ENCODE assay signal across 8 mouse cellular contexts in genomic region chrX:12936406-12937172, GRCm38 (mm10).
DNase-seq lines count a peak whose midpoint lies in the region; ATAC-seq and TF ChIP-seq lines count a peak whose summit lies in the region.

No protein-coding gene starts in this region.

- peak overlapping the region; percentile 55 for H3K4me2 ChIP-seq in heart, embryonic 11.5 days
- peak overlapping the region; percentile 58 for H3K4me2 ChIP-seq in kidney, embryonic 14.5 days (replicated peaks; ENCODE audit: low read depth, low read length)
- H3K4me2 ChIP-seq in liver, embryonic 11.5 days: peak overlapping the region; percentile 72
- H3K4me2 ChIP-seq in midbrain, postnatal 0 days (ENCODE audit: low read depth, low read length, poor library complexity, severe bottlenecking): peak overlapping the region; percentile 51

- TF ChIP-seq CTCF in midbrain, postnatal 0 days (IDR thresholded peaks at IDR 0.05): no peak

- peak; percentile 21 for DNase-seq in layer of hippocampus, adult 11-12 months (ENCODE audit: low spot score)
- DNase-seq in layer of hippocampus, adult 9-10 months (ENCODE audit: low spot score): no peak
- DNase-seq in embryo, embryonic 9.5 days (ENCODE audit: extremely low spot score): peak; percentile 35
- DNase-seq in liver, embryonic 11.5 days (ENCODE audit: low spot score): peak; percentile 33
- peak; percentile 32 for DNase-seq in midbrain, postnatal 0 days (ENCODE audit: low spot score)
- peak; percentile 17 to 65 for DNase-seq in spleen, postnatal 4 days (ENCODE audit: low spot score in 2 of 2)

- H3K4me3 ChIP-seq in heart, embryonic 11.5 days (ENCODE audit: low read depth, low read length): peak overlapping the region; percentile 44
- peak overlapping the region; percentile 42 for H3K4me3 ChIP-seq in kidney, embryonic 14.5 days (ENCODE audit: low read length)
- H3K4me3 ChIP-seq in liver, embryonic 11.5 days (ENCODE audit: low read depth, low read length): peak overlapping the region; percentile 46
- peak overlapping the region; percentile 35 for H3K4me3 ChIP-seq in midbrain, postnatal 0 days (ENCODE audit: low read depth, low read length)

- H3K9ac ChIP-seq in heart, embryonic 11.5 days (ENCODE audit: low read depth, low read length): peak overlapping the region; percentile 66
- H3K9ac ChIP-seq in kidney, embryonic 14.5 days (ENCODE audit: low read depth, low read length): peak overlapping the region; percentile 52; the same call in 1 of the 2 replicates
- peak overlapping the region; percentile 46; the same call in 1 of the 2 replicates for H3K9ac ChIP-seq in liver, embryonic 11.5 days (ENCODE audit: low read depth, low read length)
- peak overlapping the region; percentile 37 for H3K9ac ChIP-seq in midbrain, postnatal 0 days (replicated peaks; ENCODE audit: low read length, poor library complexity, severe bottlenecking)

- 19% methylated on average over 39 of the region's 43 CpGs for WGBS in heart, embryonic 11.5 days (ENCODE audit: insufficient replicate concordance)
- 21% methylated on average over 42 of the region's 43 CpGs for WGBS in kidney, embryonic 14.5 days
- WGBS in liver, embryonic 11.5 days: 8% methylated on average over 40 of the region's 43 CpGs
- WGBS in midbrain, postnatal 0 days: 13% methylated on average over 40 of the region's 43 CpGs

- ATAC-seq in heart, embryonic 11.5 days (replicated peaks; ENCODE audit: insufficient number of reproducible peaks, low FRiP score, low TSS enrichment): peak; percentile 46; the same call in 1 of the 2 replicates
- ATAC-seq in kidney, embryonic 14.5 days (ENCODE audit: low FRiP score, low TSS enrichment): peak; percentile 76
- peak; percentile 67; the same call in 1 of the 2 replicates for ATAC-seq in liver, embryonic 11.5 days (replicated peaks; ENCODE audit: low FRiP score)
- ATAC-seq in midbrain, postnatal 0 days (ENCODE audit: low FRiP score): peak; percentile 72; the same call in 1 of the 2 replicates

- no peaks in the 10 kb centered on the region for H3K9me3 ChIP-seq in heart, embryonic 11.5 days (replicated peaks; ENCODE audit: control insufficient read depth, low read length)
- no peaks in the 10 kb centered on the region for H3K9me3 ChIP-seq in kidney, embryonic 14.5 days (ENCODE audit: control insufficient read depth, low read length)
- no peaks in the 10 kb centered on the region for H3K9me3 ChIP-seq in liver, embryonic 11.5 days (ENCODE audit: control insufficient read depth, low read length)
- H3K9me3 ChIP-seq in midbrain, postnatal 0 days (ENCODE audit: low read length): no peaks in the 10 kb centered on the region

- H3K27me3 ChIP-seq in heart, embryonic 11.5 days (ENCODE audit: control insufficient read depth, insufficient read depth, low read length): no peaks in the 10 kb centered on the region
- 0 out of 2 replicates have a peak, but pooled peaks cover 3% of the 10 kb centered on the region for H3K27me3 ChIP-seq in kidney, embryonic 14.5 days (ENCODE audit: control insufficient read depth, insufficient read depth, low read length)
- H3K27me3 ChIP-seq in liver, embryonic 11.5 days (replicated peaks; ENCODE audit: control insufficient read depth, insufficient read depth, low read length): peaks cover 12% of the 10 kb centered on the region; the same call in 1 of the 2 replicates
- H3K27me3 ChIP-seq in midbrain, postnatal 0 days (ENCODE audit: insufficient read depth, low read length): no peaks in the 10 kb centered on the region

- H3K4me1 ChIP-seq in heart, embryonic 11.5 days (ENCODE audit: control insufficient read depth, insufficient read depth, low read length): no peaks in the 10 kb centered on the region
- no peaks in the 10 kb centered on the region for H3K4me1 ChIP-seq in kidney, embryonic 14.5 days (ENCODE audit: control insufficient read depth, insufficient read depth, low read length)
- no peaks in the 10 kb centered on the region for H3K4me1 ChIP-seq in liver, embryonic 11.5 days (replicated peaks; ENCODE audit: control insufficient read depth, insufficient read depth, low read length)
- H3K4me1 ChIP-seq in midbrain, postnatal 0 days (ENCODE audit: insufficient read depth, low read length): no peaks in the 10 kb centered on the region

- H3K27ac ChIP-seq in heart, embryonic 11.5 days (ENCODE audit: low read depth, low read length): no peak overlapping the region
- H3K27ac ChIP-seq in kidney, embryonic 14.5 days (ENCODE audit: low read depth, low read length): no peak overlapping the region
- H3K27ac ChIP-seq in liver, embryonic 11.5 days (ENCODE audit: low read depth, low read length): no peak overlapping the region
- H3K27ac ChIP-seq in midbrain, postnatal 0 days (ENCODE audit: low read depth, low read length): 0 out of 2 replicates have a peak overlapping the region, but pooled peaks have one; percentile 6

- H3K36me3 ChIP-seq in heart, embryonic 11.5 days (ENCODE audit: control insufficient read depth, insufficient read depth, low read length): no peaks in the 10 kb centered on the region
- H3K36me3 ChIP-seq in kidney, embryonic 14.5 days (ENCODE audit: control insufficient read depth, insufficient read depth, low read length): no peaks in the 10 kb centered on the region
- H3K36me3 ChIP-seq in liver, embryonic 11.5 days (ENCODE audit: control insufficient read depth, insufficient read depth, low read length): no peaks in the 10 kb centered on the region
- no peaks in the 10 kb centered on the region for H3K36me3 ChIP-seq in midbrain, postnatal 0 days (ENCODE audit: insufficient read depth, low read length)
